Mouse (Mus musculus): ENCODE data around the gene Adamtsl1.

DNA sequence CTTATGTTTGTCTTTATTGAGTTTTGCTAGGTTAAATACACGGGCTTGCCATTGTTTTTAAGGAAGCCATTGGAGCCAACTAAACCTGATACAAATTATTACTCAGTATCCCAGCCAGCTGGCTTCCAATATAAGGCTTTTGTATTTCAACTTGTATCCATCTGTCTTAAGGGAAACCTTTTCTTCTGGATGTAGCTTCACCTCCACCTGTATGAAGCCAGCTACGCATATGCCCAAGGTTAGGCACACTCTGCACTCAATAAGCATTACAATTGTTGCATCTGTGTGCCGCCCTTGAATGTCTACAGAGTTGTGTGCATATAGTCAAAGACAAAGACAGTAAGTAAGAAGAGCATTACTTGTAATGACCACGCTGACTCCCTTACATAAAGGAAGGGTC, 835.4 kb downstream of the Adamtsl1 start:
- no peak for TF ChIP-seq CTCF (IDR thresholded peaks at IDR 0.05; ENCODE audit: low read depth, low read length)
- TF ChIP-seq GATA1 (IDR thresholded peaks at IDR 0.05; ENCODE audit: borderline replicate concordance, low read length): no peak

Data from G1E (cell line).